Mouse (Mus musculus) bone marrow, adult 2 months (tissue): ENCODE results near the gene Fgfr2.

Experiments used
- CTCF ChIP-seq: fragments of 200-500 bp; IDR thresholded peaks from 2 replicates; pipeline ENCODE4 v1.5.1; 2011; ENCODE audit warnings: low read length, control low read depth; ENCODE audit not compliant: control insufficient read depth, insufficient read depth
- POLR2A ChIP-seq: fragments of 200-500 bp; IDR thresholded peaks from 2 replicates; pipeline ENCODE4 v1.6.1; 2011; ENCODE audit warnings: low read depth, mild to moderate bottlenecking, control low read depth, low read length, borderline replicate concordance; ENCODE audit not compliant: control insufficient read depth

- TF ChIP-seq CTCF (no peak), POLR2A (no peak)
Observed at GRCm38 (mm10) chr7:132123211-132123610, 999.9 kb downstream of the Fgfr2 start.
